Mouse (Mus musculus): ENCODE data around the gene Polh. TPM values are rescaled to one million over a fixed set of nuclear protein-coding genes. Genes with fewer than 3 reads are reported as not detected.

Polh gene
- total RNA-seq, 2 experiments from 2014 or later = 43.3 to 45.3 TPM

DNA sequence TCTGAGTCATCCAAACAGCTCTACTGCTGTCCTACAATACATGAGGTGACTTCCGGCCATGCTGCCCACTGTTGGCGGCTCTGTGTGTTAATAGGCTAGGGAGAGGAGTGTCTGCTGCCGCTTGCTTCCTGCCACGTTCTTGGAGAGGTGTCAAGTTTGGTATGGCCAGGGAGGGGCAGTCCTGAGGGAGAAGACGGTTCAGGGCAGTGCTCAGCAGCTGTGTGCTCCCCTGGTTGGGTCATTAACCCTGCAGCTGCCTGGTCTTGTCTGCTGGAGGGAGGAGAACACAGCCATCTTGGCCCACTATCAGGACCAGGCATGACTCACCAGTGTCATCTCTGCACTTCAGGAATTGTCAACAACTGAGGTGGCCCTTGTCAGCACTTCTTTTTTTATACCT, 34.1 kb downstream of the Polh start:
- DNase-seq = no peak

DNA sequence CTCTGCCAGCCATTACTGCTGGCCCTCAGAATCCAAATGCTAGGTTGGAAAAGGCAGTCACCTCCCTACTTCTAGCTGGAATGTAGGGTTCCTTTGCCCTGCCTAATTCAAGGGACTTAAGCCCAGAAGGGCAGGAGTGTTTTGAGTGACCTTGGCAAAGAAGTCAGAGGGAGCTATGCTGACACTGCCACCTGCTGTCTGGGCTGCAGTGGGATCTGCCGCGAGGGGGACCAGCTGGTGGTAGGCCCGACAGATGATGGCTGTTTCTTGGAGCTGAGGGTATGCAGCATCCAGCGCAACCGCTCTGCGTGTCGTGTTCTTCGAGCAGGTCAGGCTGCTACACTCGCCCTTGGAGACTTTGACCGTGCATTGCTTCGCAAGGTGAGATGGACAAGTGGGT, 35.4 kb downstream of the Polh start:
- DNase-seq = peak; percentile 51 to 66

DNA sequence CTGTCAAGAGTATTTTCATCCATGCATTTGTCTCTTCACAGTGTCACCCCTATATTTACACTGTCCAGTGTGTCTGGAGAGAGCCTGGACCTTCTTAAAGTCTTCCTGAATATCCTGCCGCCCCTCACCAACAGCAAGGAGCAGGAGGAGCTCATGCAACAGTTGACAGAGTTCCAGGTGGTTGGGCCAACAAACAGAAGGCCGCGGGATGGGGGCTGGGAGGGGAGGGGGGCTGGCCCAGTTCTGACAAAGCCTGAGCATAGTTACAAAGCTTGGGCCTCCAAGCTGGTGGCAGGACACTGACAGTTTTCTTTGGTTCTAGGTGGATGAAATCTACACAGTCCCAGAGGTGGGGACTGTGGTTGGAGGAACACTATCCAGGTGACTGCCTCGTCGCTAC, 36.2 kb downstream of the Polh start:
- no peak for DNase-seq

DNA sequence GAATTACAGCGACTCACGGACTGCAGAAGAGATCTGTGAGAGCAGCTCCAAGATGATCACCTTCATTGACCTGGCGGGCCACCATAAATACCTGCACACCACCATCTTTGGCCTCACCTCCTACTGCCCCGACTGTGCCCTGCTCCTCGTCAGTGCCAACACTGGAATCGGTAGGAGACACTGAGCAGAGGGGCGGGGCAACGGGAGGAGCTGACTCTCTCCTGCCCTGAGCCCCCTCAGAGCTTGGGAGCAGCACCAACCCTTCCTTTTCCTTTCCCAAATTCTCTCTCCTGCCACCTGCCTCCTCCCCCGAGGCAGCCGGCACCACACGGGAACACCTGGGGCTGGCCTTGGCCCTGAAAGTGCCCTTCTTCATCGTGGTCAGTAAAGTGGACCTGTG, 37.0 kb downstream of the Polh start:
- DNase-seq = no peak

DNA sequence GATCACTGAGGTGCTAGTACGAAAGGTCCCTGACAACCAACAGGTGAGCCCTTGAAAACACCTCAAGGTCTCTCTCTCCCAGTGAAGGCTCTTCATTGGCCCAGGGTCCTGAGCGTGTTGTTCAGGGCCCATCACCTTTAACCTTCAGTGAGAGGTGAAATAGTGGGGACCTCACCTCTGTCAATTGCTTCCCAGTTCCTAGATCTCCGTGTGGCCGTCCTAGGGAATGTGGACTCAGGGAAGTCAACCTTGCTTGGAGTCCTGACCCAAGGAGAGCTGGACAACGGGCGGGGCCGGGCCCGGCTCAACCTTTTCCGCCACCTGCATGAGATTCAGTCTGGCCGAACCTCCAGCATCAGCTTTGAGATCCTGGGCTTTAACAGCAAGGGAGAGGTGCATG, 37.7 kb downstream of the Polh start:
- DNase-seq = no peak

DNA sequence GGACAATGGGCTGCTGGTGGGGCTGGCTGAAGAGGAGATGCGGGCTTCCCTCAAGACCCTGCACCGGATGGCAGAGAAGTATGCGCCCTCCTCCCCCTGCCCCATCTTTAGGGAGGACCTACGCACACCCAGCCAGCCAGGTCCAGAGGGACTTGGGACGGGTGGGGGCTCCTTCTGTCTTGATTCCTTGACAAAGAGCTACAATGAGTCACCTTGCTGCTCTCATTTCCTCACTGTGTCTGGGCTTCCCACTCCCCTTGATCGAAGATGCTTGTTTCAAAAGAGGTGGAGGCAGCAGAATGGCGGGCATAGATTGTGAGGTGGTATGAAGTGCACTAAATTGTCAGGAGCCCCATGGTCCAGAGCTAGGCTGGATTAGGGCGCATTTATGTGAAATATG, 38.1 kb downstream of the Polh start:
- no peak for DNase-seq

DNA sequence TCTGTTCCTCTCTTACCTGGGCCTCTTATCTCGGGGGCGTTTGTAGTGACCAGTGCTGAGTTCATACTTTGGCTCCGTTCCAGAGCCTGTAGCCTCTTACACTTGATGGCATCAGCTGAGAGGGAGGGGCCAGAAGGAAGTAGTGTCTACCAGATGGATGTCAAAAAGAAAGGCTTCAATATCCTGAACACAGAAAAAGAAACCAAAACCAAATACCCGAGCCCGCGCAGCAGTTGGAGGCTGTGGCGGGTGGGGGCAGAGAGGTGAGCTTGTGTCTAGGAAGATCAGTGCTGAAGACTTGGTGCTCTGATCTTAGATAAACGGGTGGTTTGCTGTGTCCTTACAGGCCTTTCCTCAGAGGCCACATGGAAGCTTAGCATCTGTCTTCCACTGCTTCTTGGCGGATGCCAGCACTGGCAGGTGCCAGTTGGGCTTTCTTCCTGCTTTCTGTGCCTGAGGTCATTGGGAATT, 39.5 kb downstream of the Polh start:
- DNase-seq = peak; percentile 37 to 49

DNA sequence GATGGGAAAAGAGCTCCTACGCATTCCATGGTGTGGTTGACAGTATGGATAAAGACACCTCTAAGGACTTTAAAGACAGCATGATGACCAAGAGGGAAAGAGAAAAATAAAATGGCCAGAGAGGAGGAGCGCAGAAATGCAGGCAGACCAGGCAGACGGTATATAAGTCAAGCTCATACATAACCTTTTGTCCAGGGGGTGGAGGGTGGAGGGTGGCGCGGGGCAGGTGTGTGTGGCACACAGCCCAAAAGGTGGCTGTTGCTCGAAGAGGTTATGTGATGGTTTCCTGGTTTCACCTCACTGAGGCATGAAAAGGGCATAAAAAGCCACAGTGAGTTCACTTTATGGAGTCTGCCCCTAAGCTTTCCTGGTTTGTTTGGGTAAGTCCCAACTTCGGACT, 39.9 kb downstream of the Polh start:
- no peak for DNase-seq

DNA sequence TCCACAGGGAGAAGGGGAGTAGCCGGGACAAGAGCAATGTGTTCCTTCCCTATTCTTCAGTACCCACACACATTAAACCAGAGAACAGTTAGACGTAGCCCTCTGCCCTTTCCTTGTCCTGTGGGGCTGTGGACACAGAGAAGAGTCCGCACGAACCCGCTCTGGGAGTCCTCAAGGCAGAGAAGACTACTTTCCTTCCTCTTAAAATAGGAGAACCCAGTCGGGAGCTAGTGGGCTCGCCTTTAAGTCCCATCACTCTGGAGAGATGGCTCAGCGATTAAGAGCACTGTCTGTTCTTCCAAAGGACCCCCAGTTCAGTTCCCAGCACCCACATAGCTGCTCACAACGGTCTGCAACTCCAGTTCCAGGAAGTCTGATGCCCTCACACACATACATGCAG, 40.7 kb downstream of the Polh start:
- no peak for DNase-seq

DNA sequence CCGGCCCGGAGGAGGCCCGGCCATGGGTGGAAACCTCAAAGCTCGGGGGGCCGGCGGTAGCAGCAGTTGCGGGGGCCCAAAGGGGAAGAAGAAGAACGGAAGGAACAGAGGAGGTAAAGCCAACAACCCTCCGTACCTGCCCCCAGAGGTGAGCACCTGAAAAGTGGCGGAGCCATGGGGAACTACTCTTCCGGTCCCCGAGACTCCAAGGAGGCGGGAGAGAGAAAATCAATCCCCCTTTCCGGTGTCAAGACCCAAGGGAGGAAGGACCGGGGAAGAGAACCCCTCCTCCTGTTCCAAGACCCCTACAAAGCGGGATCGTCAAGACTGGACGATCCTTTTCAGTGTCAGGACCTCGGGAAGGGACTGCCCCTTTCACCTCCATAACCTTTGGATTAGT, 41.3 kb downstream of the Polh start:
- DNase-seq = no peak

DNA sequence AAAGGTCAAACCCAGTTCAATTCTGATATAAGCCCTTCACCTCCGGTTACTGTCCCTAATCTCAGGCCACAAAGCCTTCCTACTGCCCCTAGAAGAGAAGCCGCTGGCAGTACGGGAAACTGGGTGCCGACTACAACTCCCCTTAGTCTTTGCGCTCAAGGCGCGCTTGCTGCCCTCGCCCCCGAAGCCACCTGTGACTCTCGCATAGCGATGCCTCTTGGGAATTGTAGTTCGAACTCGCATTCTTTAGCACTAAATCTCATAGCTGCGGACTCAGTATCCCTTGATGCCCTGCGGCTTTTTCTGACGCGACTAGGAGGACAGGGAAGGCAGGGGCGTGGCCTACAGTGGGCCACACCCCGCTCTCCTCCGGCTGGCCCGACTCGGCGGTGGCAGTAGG, 41.8 kb downstream of the Polh start, which contains the start of gene Gtpbp2:
Gene Gtpbp2, plus strand, starts transcription at position 347 of the 400 bp plus-strand sequence.
- DNase-seq = peak; percentile 93 to 95

DNA sequence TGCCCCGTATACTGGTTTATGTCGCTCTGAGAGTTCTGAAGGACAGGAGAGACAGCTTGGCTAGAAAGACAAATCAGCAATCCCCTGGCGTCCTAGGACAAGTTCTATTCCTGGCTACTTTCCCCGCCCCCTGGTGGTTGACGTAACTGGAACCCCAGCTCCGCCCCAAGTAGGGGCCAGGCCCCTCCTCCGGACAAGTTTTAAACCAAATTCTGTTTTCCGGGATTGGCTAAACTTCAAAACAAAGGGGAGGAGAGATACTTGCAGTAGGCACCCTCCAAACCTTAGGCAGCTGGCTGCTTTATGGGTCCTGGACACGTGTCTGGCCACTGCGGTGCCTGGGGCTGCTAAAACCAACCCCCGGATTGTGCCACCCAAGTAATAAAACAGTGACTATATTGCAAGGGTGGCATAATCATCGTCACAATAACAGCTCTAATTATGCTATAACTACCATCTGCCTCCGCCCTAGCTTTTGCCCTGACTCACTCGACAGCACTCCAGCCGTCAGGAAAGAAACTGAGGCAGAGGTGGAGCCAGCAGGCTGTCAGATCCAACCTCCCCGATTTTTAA, 42.3 kb downstream of the Polh start:
- peak; percentile 95 to 96 for DNase-seq

DNA sequence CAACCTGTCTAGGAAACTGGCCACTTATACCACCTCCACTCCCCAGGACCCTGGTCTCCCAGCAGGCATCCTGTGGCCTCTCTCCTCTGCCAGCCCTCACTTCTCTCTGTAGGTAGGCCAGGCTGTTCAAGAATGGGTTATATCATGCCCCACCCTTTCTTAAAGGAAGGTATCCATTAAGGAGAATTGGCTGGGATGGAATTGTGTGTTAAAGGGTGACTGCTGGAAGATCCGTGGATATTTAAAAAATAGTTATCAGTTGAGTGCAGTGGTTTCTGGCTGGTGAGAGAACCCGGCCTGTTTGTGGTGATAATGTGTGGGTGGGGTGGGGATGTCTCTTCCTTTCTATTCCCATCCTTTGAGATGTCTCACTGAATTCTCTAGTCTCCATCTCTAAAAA, 43.2 kb downstream of the Polh start:
- DNase-seq = no peak

DNA sequence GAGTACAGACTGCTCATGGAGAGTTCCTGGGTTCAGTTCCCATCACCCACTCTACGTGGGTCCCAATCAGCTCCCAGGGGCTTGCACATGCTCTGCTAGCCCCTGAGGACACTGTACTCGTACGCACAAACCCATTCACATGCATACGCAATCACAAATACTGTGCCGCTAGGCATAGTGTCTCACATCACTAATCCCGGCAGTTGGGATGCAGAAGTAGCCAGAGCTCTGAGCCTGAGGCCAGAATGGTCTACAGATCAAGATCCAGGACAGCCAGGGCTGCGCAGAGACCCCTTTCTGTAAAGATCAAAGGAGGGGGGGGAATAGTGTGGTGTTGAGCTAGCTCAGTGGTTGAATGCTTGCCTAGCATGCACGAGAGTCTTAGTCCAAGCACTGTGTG, 45.3 kb downstream of the Polh start:
- DNase-seq = no peak

DNA sequence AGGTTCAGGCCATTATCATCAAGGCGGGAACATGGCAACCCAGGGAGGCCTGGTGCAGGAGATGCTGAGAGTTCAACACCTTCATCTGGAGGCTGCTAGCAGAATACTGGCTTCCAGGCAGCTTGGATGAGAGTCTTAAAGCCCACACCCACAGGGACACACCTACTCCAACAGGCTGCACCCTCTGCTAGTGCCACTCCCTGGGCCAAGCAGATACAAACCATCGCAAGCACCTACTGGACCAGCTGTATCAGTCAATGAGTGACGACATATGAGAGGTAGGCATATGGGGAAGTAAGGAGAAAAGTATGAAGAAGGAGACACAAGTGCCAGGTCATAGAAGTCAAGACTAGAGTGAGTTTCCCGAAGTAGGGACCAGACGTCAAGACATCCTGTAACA, 45.8 kb downstream of the Polh start:
- no peak for DNase-seq

DNA sequence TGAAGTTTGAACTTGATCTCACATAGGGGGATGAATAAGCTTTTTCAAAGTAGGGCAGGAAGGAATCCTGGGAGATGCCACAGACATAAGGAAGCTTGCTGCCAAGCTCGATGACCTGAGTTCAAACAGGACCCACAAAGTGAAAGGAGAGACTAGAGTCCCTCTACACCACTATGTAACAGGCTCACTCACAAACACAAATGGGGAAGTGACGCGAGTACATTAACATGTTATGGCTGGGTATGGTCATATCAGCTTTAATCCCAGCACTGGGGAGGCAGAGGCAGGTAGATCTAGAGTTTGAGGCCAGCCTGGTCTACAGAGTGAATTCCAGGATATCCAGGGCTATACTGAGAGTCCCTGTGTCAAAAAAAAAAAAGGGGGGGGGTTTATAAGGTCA, 48.1 kb downstream of the Polh start:
- no peak for DNase-seq

DNA sequence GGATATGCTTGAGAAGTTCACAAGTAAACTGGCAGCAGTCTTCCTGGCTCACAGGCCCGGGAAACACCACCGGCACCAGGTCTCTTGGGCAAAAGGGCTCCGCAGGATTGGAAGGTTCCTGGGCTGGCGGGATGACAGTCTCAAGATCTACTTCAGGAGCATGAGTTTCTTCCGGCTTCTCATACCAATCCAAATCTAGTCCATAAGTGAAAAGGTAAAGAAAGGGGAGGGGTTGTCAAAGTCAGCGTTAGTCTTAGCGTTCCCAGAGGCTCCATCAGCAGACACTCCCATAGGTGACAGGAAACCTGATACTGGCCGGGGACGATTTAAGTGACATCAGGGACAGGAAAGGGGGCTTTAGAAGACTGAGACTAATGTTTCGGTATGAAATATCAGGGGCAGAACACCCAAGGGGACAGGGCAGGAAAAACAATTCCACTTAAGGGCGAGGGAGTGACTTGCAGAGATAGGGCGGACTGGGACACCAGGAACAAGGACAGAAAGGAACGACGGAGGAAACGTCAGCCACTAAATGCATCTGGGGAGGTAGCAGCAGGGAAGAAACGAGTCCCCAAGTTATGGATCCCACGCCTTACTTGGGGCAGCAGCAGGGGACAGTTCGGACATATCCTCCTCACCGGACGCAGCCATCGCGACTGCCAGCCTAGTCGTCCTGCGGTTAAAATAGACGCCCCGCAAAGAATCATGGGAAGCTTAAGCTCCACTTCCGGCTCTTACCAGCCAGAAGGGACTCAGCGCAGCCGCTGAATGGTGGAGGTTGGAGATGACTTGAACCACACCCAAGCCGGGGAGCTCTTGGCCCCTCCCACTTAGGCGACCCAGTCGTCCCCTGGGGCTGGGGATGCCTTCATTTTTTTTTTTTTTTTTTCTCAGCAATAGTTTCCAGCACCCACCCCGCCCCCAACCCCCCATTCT, 49.3 kb downstream of the Polh start, which contains the start of gene Mad2l1bp:
Gene Mad2l1bp, minus strand, starts transcription at position 707 of the 936 bp plus-strand sequence.
- peak; percentile 91 to 94 for DNase-seq

DNA sequence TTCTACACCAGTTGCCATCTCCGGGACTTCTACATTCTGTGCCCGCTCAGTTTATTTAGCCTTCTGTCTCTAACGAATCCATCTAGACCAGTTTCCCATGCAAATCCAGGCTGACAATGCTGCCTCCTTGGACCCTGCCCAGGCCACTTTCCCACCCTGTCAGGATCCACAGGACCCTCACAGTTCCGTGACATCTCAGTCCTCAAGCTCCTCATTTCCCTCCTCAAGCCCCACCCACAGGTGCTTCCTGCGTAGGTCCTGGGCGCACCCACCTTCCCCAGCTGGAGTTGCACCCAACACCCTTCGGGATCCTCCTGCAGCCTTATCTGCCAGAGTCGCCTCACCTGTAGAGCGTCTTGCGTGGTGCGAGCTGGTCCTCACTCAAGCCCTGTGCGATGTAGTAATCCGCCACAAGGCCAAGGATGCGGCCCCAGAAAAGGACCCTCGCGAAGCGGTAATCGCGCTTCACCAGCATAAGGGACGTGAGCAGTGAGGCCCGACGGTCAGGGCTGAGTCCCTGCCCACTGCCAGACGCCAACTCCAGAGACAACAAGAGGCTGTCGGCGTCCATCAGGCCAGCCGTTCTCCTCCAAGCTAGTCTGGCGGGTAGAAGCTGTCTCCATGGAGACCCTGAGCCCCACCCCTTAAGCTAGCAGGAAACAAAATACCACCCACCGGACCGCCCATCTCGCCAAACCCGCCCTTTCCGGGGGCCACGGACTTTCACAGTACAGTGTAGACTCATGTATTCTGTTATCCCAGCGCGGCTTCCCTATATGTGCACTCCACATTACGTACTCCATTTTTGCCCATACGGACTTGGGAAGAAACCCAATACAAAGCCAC, 58.6 kb downstream of the Polh start, which contains the start of gene Rsph9:
Gene Rsph9, minus strand, starts transcription at position 639 of the 846 bp plus-strand sequence.
- peak; percentile 93 to 94 for DNase-seq

DNA sequence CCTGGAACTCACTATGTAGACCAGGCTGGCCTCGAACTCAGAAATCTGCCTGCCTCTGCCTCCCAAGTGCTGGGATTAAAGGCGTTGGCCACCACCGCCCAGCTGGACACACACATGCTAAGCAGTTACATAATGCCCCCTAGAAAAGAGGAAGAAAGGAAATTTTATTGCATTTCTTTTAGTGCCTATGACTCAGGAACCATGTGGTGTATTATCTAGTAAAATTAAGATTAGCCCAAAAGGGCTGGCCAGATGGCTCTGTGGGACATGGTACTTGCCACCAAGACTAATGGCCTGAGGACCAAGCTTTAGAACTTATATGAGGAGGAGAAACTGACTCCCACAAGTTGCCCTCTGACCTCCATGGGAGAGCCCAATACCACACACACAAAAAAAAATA, 62.6 kb downstream of the Polh start:
- no peak for DNase-seq

DNA sequence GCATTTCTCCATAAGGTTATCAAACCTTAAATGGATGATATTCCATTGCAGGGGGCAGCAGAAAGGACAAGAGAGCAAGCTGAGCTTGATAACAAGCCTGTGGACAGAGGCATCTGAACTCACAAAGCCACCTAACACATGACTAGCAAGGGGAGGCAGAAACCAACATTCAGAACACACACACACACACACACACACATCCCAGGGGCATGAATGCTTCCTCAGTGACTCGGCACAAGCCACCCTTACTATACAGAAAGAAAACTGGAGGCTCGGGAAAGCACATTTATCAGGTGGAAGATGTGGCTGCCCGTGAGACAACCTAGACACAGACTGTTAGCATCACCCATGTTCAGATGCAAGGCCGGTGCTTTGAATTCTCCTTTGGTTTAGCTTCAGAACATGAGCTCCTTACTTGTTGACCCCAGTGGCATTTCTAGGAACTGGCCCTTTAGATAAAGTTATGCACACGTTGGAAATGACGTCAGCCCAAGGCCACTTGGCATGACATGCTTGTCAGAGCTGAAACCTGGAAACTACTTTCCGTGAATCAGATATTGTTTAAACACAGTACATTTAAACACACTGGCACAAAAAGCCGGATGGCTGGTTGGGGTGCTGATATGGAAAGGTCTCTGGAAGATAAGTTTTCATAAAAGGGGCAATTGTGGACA, 63.7 kb downstream of the Polh start:
- peak; percentile 58 to 68 for DNase-seq

DNA sequence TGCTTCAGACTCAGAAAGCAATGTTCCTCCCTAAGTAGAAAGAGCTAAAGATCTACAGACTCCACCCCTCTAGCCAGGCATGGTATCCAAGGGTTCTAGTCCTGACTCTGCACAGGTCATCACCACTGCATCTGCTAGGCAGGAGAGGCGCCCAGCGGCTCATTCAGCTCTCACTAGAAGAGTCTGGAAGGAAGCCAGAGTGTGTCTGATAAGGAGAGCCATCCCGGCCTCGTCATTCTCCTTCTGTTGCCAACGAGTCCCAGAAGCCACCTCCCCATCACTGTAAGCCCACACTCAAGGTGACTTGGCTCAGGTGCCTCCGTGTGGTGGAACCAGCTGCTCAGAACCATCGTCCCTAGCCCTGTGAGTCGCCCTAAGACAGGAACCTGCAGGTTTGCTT, 69.6 kb downstream of the Polh start:
- DNase-seq = peak in 1 of 2 experiments; percentile 57

All from adrenal gland, postnatal 36 days (tissue).